Mouse (Mus musculus): ENCODE results near the gene Ndufb10. TPM values are rescaled to one million over a fixed set of nuclear protein-coding genes. Genes with fewer than 3 reads are reported as not detected.

Gene Ndufb10
- polyA plus RNA-seq, 1 experiment from 2014 or later = 347 TPM

DNA sequence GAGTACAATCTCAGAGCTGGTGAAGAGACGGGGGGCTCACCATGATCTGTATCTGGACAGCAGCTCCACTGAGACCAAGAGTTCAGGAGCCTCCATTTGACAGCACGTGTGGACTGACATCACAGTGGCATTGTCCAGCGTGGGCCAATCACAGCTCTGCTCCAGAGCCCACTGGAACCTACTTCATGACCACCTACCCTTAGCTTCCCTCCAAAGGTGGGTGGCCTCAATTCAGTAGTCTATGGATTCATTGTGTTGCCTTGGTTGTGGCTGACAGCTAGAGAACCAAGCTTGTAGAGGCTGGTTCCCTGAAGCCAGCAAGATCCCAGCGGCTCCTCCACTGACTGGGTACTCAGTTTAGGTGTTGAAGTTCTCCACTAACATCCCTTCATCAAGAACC is 6.3 kb downstream of the Ndufb10 start, which contains the start of the genes Rnf151 and Rps2:
TSS of gene Rnf151 (minus strand) at position 121 of the 400 bp plus-strand sequence.
TSS of gene Rps2 (plus strand) at position 174 of the 400 bp plus-strand sequence.
- peaks cover 18% of the 10 kb centered on the region for H3K4me1 ChIP-seq (replicated peaks; ENCODE audit: control insufficient read depth, insufficient read depth, low read length)
- H3K36me3 ChIP-seq (replicated peaks; ENCODE audit: control insufficient read depth, insufficient read depth) = peaks cover 36% of the 10 kb centered on the region
- peak within 1 kb of the TSS; percentile 78 for H3K4me3 ChIP-seq (replicated peaks; ENCODE audit: low read length)
- peak within 1 kb of the TSS; percentile 90 for H3K9ac ChIP-seq
- ATAC-seq (ENCODE audit: low FRiP score) (no peak), DNase-seq (ENCODE audit: low spot score) (no peak)
- peak within 1 kb of the TSS; percentile 96 for H3K4me2 ChIP-seq (replicated peaks)
- H3K9me3 ChIP-seq (ENCODE audit: control insufficient read depth, low read length) = no peaks in the 10 kb centered on the region
- H3K27me3 ChIP-seq (ENCODE audit: control insufficient read depth, insufficient read depth, low read length) = no peaks in the 10 kb centered on the region
- H3K27ac ChIP-seq = no peak within 1 kb of the TSS
- 85% methylated on average over 4 of the region's 4 CpGs for WGBS

DNA sequence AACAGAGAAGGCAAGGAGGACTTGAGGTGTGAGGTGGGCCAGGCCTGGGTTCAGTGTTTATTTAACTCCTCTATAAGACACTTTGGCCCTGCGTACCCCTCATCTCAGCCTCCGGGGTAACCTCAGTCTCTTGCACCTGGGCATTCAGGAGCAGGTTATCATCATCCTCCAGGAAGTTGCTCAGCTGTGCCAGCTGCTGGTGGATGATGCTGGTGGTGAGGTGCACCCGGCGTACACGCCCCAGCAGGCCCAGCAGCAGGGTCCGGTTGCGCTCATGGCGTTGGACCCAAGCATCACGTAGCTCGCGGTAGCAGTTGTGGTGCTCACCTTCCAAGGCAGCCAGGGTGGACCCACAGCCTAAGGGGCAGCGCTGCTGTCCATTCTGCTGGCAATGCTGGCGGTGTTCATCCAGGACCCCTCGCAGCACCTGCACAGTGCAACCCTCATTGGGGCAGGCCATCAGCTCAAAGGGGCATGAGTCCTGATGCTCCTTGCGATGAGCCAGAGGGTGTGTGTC is 8.1 kb downstream of the Ndufb10 start:
- Histone ChIP-seq H3K4me3 (replicated peaks; ENCODE audit: low read length) (no peak overlapping the region), H3K27ac (no peak overlapping the region), H3K27me3 (ENCODE audit: control insufficient read depth, insufficient read depth, low read length) (no peaks in the 10 kb centered on the region), H3K4me2 (replicated peaks) (no peak overlapping the region), H3K36me3 (replicated peaks; ENCODE audit: control insufficient read depth, insufficient read depth) (peaks cover 23% of the 10 kb centered on the region), H3K4me1 (replicated peaks; ENCODE audit: control insufficient read depth, insufficient read depth, low read length) (peaks cover 2% of the 10 kb centered on the region; the same call in 1 of the 2 replicates), H3K9ac (no peak overlapping the region), H3K9me3 (ENCODE audit: control insufficient read depth, low read length) (no peaks in the 10 kb centered on the region)
- ATAC-seq (ENCODE audit: low FRiP score) = no peak
- 94% methylated on average over 15 of the region's 15 CpGs for WGBS
- no peak for DNase-seq (ENCODE audit: low spot score)

DNA sequence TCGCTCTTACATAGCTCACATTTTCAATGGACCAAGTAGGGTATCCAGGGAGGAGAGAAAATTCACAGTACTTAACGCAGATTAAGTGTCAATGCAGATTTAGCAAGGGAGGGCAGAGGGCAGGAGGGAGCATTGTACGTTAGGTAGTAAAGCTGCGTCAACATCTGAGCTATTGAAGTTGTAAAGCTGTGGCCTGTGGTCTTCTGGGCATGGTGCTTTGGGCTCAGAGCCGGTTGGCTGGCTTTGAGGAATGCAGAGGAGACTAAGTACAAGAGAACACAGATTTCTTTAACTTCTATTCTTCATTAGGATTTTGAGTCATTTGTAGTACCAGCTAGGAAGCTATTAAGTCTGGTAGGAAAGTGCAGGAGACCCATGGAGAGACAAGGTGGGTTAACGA is 8.7 kb downstream of the Ndufb10 start:
- no peaks in the 10 kb centered on the region for H3K9me3 ChIP-seq (ENCODE audit: control insufficient read depth, low read length)
- no peak for ATAC-seq (ENCODE audit: low FRiP score)

DNA sequence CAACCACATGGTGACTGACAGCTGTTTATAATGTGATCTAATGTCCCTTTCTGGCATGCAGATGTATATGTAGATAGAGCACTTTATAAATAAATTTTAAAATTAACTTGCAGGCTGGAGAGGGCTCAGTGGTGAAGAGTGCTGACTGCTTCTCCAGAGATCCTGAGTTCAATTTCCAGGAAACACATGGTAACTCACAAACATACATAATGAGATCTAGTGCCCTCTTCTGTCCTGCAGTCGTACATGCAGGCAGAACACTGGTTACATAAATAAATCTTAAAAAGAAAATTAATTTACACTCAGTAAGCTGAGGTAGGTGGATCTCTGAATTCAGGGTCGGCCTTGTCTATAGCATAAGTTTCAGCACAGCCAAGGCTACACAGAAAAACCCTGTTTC is 15.6 kb downstream of the Ndufb10 start:
- peaks cover 17% of the 10 kb centered on the region for H3K4me1 ChIP-seq (replicated peaks; ENCODE audit: control insufficient read depth, insufficient read depth, low read length)
- DNase-seq (ENCODE audit: low spot score) (no peak), ATAC-seq (ENCODE audit: low FRiP score) (no peak)
- H3K9me3 ChIP-seq (ENCODE audit: control insufficient read depth, low read length) = no peaks in the 10 kb centered on the region
- no peaks in the 10 kb centered on the region for H3K27me3 ChIP-seq (ENCODE audit: control insufficient read depth, insufficient read depth, low read length)
- 36% methylated on average over 2 of the region's 2 CpGs for WGBS
- H3K9ac ChIP-seq = no peak overlapping the region
- 0 out of 2 replicates have a peak overlapping the region, but pooled peaks have one; percentile 79 for H3K4me2 ChIP-seq (replicated peaks)
- no peak overlapping the region for H3K4me3 ChIP-seq (replicated peaks; ENCODE audit: low read length)
- peaks cover 14% of the 10 kb centered on the region for H3K36me3 ChIP-seq (replicated peaks; ENCODE audit: control insufficient read depth, insufficient read depth)
- H3K27ac ChIP-seq = no peak overlapping the region

More for the DNA sequence above, 8.7 kb downstream of the Ndufb10 start:
- Histone ChIP-seq H3K4me3 (replicated peaks; ENCODE audit: low read length) (no peak overlapping the region), H3K4me2 (replicated peaks) (no peak overlapping the region), H3K27ac (no peak overlapping the region), H3K27me3 (ENCODE audit: control insufficient read depth, insufficient read depth, low read length) (no peaks in the 10 kb centered on the region), H3K36me3 (replicated peaks; ENCODE audit: control insufficient read depth, insufficient read depth) (peaks cover 21% of the 10 kb centered on the region; the same call in 1 of the 2 replicates), H3K9ac (no peak overlapping the region), H3K4me1 (replicated peaks; ENCODE audit: control insufficient read depth, insufficient read depth, low read length) (no peaks in the 10 kb centered on the region; the same call in 1 of the 2 replicates)
- WGBS = 75% methylated on average over 6 of the region's 6 CpGs
- no peak for DNase-seq (ENCODE audit: low spot score)

DNA sequence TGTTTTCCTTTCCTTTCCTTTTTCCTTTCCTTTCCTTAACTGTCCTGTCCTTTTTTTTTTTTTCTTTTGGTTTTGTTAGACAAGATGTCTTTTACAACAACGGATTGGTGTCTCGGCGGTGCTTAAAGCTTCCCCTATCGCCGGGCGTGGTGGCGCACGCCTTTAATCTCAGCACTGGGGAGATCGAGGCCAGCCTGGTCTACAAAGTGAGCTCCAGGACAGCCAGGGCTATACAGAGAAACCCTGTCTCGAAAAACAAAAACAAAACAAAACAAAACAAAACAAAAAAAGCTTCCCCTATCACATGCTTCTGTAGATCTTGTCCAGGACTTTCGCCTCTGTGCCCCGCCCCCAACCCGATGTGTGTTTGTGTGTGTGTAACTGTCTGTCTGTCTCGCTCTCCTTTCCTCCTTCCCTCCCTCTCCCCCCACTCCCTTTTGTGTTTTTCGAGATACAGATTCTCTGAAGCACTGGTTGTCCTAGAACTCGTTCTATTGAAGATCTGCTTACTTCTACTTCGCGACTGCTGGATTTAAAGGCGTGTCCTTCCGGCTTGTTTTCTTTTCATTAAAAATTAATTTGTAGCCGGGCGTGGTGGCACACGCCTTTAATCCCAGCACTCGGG is 16.4 kb downstream of the Ndufb10 start:
- ATAC-seq (ENCODE audit: low FRiP score) = peak; percentile 38; the same call in 1 of the 2 replicates
- peak overlapping the region; percentile 86 for H3K27ac ChIP-seq
- peaks cover 20% of the 10 kb centered on the region for H3K36me3 ChIP-seq (replicated peaks; ENCODE audit: control insufficient read depth, insufficient read depth)
- peak overlapping the region; percentile 79 for H3K9ac ChIP-seq
- 6% methylated on average over 24 of the region's 24 CpGs for WGBS
- H3K4me3 ChIP-seq (replicated peaks; ENCODE audit: low read length) = peak overlapping the region; percentile 84
- H3K4me1 ChIP-seq (replicated peaks; ENCODE audit: control insufficient read depth, insufficient read depth, low read length) = peaks cover 17% of the 10 kb centered on the region
- DNase-seq (ENCODE audit: low spot score) = no peak
- no peaks in the 10 kb centered on the region for H3K9me3 ChIP-seq (ENCODE audit: control insufficient read depth, low read length)
- peak overlapping the region; percentile 79 for H3K4me2 ChIP-seq (replicated peaks)
- no peaks in the 10 kb centered on the region for H3K27me3 ChIP-seq (ENCODE audit: control insufficient read depth, insufficient read depth, low read length)

DNA sequence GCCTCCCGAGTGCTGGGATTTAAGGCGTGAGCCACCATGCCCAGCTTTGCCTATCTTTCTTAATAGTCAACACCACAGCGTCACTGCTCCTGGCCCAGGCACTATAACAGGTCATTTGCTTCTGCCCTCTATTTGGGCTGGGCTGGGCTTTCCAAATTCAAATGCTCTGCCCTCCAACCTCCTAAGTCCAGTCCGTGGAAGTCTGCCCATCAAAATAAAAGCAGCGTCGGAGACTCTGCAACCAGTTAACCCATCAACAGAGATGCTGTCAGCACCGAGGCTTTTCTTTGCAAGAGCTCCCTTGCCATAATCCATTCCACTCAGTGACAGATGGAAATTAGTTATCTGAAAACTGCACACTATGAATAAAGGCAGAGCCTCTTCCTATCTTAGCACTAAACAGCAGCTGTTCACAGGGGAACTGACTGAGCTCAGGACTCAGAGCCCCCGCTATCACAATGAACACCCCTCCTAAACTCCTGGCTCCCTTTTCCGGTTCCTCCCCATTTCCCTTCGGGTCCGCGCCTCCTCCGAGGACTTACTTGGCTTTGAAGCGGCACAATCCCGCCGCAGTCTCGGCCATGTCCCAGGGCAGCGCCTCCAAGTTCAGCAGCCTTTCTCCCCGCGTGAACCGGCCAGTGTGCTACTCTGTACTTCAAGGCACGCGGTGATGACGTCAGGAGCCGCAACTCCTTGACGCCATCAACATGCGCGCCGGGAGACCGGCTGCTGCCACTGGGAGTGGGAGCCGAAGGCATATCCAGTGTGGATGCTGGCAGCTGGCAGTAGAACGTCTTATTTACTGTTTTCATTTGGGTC is 17.1 kb downstream of the Ndufb10 start, which contains the start of gene Tbl3:
TSS of gene Tbl3 (minus strand) at position 679 of the 819 bp plus-strand sequence.
- H3K4me1 ChIP-seq (replicated peaks; ENCODE audit: control insufficient read depth, insufficient read depth, low read length) = peaks cover 17% of the 10 kb centered on the region
- H3K4me3 ChIP-seq (replicated peaks; ENCODE audit: low read length) = peak within 1 kb of the TSS; percentile 84
- DNase-seq (ENCODE audit: low spot score) (peak; percentile 98), ATAC-seq (ENCODE audit: low FRiP score) (peak; percentile 91)
- WGBS = 5% methylated on average over 32 of the region's 32 CpGs
- H3K4me2 ChIP-seq (replicated peaks) = peak within 1 kb of the TSS; percentile 79
- H3K9ac ChIP-seq = peak within 1 kb of the TSS; percentile 79
- H3K27ac ChIP-seq = peak within 1 kb of the TSS; percentile 86
- H3K27me3 ChIP-seq (ENCODE audit: control insufficient read depth, insufficient read depth, low read length) = no peaks in the 10 kb centered on the region
- no peaks in the 10 kb centered on the region for H3K9me3 ChIP-seq (ENCODE audit: control insufficient read depth, low read length)
- peaks cover 26% of the 10 kb centered on the region for H3K36me3 ChIP-seq (replicated peaks; ENCODE audit: control insufficient read depth, insufficient read depth)

DNA sequence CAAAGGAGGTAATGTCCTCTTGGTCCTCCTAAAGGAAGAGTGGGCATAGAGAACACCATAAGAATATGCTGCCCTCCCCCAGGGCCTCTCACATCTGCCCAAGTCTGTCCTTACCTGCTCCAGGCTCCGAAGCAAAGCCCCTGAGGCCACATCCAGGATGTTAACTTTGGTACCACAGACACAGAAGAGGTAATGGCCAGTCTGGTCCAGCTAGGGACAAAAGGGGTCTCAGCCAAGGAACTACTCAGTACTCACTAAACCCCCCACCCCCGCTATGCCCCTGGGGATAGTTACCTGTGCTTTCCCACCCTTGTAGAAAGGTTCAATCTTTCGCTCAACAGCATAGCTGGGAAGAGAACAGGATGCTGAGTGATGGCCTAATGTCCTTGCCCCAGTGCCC is 18.5 kb downstream of the Ndufb10 start:
- no peak overlapping the region for H3K27ac ChIP-seq
- no peak overlapping the region for H3K9ac ChIP-seq
- ATAC-seq (ENCODE audit: low FRiP score) (no peak), DNase-seq (ENCODE audit: low spot score) (no peak)
- no peak overlapping the region for H3K4me3 ChIP-seq (replicated peaks; ENCODE audit: low read length)
- H3K36me3 ChIP-seq (replicated peaks; ENCODE audit: control insufficient read depth, insufficient read depth) = peaks cover 40% of the 10 kb centered on the region
- H3K9me3 ChIP-seq (ENCODE audit: control insufficient read depth, low read length) = no peaks in the 10 kb centered on the region
- peaks cover 17% of the 10 kb centered on the region for H3K4me1 ChIP-seq (replicated peaks; ENCODE audit: control insufficient read depth, insufficient read depth, low read length)
- no peaks in the 10 kb centered on the region for H3K27me3 ChIP-seq (ENCODE audit: control insufficient read depth, insufficient read depth, low read length)
- 100% methylated on average over 3 of the region's 3 CpGs for WGBS
- no peak overlapping the region for H3K4me2 ChIP-seq (replicated peaks)

DNA sequence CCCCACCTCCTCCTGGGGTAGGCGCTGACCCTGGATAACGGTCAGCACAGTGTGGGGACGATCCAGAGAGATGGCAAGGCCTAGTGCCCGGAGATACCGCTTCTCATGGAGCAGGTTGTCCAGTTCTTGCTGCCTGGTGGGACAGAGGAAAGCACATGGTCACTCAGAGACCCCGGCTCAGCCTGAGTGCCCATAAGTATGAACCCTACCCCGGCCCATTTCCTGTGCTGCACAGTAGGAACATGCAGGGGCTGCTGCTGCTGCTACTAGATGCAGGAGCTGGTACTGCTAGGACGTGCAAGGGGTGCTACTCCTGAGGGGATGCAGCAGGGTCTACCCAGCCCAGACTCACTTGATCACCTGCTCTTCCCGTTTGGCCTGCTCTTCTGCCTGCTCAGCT is 23.0 kb downstream of the Ndufb10 start:
- Histone ChIP-seq H3K27ac (no peak overlapping the region), H3K4me2 (replicated peaks) (no peak overlapping the region), H3K9ac (no peak overlapping the region), H3K9me3 (ENCODE audit: control insufficient read depth, low read length) (no peaks in the 10 kb centered on the region), H3K4me3 (replicated peaks; ENCODE audit: low read length) (no peak overlapping the region), H3K4me1 (replicated peaks; ENCODE audit: control insufficient read depth, insufficient read depth, low read length) (peaks cover 12% of the 10 kb centered on the region), H3K36me3 (replicated peaks; ENCODE audit: control insufficient read depth, insufficient read depth) (peaks cover 58% of the 10 kb centered on the region), H3K27me3 (ENCODE audit: control insufficient read depth, insufficient read depth, low read length) (no peaks in the 10 kb centered on the region)
- 90% methylated on average over 9 of the region's 9 CpGs for WGBS
- DNase-seq (ENCODE audit: low spot score) (no peak), ATAC-seq (ENCODE audit: low FRiP score) (no peak)

DNA sequence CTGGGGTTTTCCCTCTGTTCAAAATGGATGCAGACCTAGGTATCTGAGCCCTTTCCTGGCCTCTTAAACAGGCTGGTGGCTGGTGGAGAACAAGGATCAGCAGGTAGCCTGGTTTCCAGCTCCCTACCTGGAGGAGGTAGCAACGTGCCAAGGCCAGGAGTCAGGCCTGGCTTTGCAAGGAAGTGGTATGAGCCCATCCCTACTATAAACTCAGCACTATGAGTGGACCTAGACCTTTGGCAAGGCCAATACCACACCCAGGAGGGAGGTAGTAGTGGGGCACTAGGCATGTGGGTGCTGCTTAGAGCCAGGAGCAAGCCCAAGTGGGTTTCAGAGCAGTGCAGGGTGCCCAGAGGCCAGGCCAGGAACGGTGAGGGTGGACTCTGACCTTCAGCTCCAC is 24.8 kb downstream of the Ndufb10 start:
- no peak for DNase-seq (ENCODE audit: low spot score)
- WGBS = 88% methylated on average over 2 of the region's 2 CpGs
- H3K9ac ChIP-seq = no peak overlapping the region

More for the DNA sequence above, 24.8 kb downstream of the Ndufb10 start:
- Histone ChIP-seq H3K4me2 (replicated peaks) (no peak overlapping the region), H3K27ac (no peak overlapping the region), H3K27me3 (ENCODE audit: control insufficient read depth, insufficient read depth, low read length) (no peaks in the 10 kb centered on the region), H3K4me1 (replicated peaks; ENCODE audit: control insufficient read depth, insufficient read depth, low read length) (peaks cover 16% of the 10 kb centered on the region), H3K4me3 (replicated peaks; ENCODE audit: low read length) (no peak overlapping the region), H3K9me3 (ENCODE audit: control insufficient read depth, low read length) (no peaks in the 10 kb centered on the region), H3K36me3 (replicated peaks; ENCODE audit: control insufficient read depth, insufficient read depth) (peaks cover 53% of the 10 kb centered on the region)
- no peak for ATAC-seq (ENCODE audit: low FRiP score)

Data from hindbrain, embryonic 14.5 days (tissue).